Mouse (Mus musculus) bone marrow, adult 2 months (tissue): ENCODE results near the gene Scamp4. TPM values are rescaled to one million over a fixed set of nuclear protein-coding genes. Genes with fewer than 3 reads are reported as not detected.

Experiments
- H3K27ac ChIP-seq: fragments of 200-500 bp; 2 replicates; pipeline ENCODE4 v1.5.1; 2012; ENCODE audit warnings: low read depth, mild to moderate bottlenecking, control low read depth, inconsistent platforms, low read length; ENCODE audit not compliant: control insufficient read depth, poor library complexity, insufficient read depth
- H3K4me1 ChIP-seq: fragments of 200-500 bp; 2 replicates; pipeline ENCODE4 v1.6.1; 2011; ENCODE audit warnings: low read length; ENCODE audit not compliant: control insufficient read depth, insufficient read depth
- H3K4me3 ChIP-seq: fragments of 200-500 bp; replicated peaks from 2 replicates; pipeline ENCODE3; 2011; ENCODE audit warnings: mild to moderate bottlenecking, low read depth, low read length, control low read depth; ENCODE audit not compliant: control insufficient read depth
- CTCF ChIP-seq: fragments of 200-500 bp; IDR thresholded peaks from 2 replicates; pipeline ENCODE4 v1.5.1; 2011; ENCODE audit warnings: low read length, control low read depth; ENCODE audit not compliant: control insufficient read depth, insufficient read depth
- POLR2A ChIP-seq: fragments of 200-500 bp; IDR thresholded peaks from 2 replicates; pipeline ENCODE4 v1.6.1; 2011; ENCODE audit warnings: low read depth, mild to moderate bottlenecking, control low read depth, low read length, borderline replicate concordance; ENCODE audit not compliant: control insufficient read depth
- WGBS: fragments of 180-500 bp; shearing (Covaris S2); methylation state at CpG from one replicate; pipeline ENCODE4 v1.1.7; 2018; 5-methylcytosine and 5-hydroxymethylcytosine counted together
- polyA plus RNA-seq: library from polyadenylated mRNA; stranded (reverse); fragments of >200 nt; gene quantifications from 2 replicates; pipeline ENCODE4 v1.2.4, GENCODE M21; 2011; ENCODE audit warnings: low replicate concordance; ENCODE audit not compliant: missing spikeins, insufficient read depth, insufficient read length

The Scamp4 gene
- polyA plus RNA-seq, 1 experiment = 17.2 TPM

DNA sequence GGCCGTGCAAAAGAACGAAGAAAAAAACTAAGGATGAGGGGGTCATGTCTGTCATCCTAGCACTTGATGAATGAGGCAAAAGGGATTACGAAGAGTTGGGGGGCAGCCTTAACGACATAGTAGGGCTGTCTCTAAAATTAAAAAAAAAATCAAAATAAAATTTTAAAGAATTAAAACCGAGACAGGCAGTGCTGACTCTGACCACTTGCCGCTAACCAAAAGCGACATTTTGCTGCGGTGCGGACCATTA lies 18.9 kb downstream of the Scamp4 start:
- TF ChIP-seq CTCF = no peak
- TF ChIP-seq POLR2A = no peak
- 1% methylated on average over 9 of the region's 9 CpGs for WGBS
- Histone ChIP-seq H3K4me3 (peak overlapping the region; percentile 76), H3K4me1 (peaks cover 4% of the 10 kb centered on the region), H3K27ac (peak overlapping the region; percentile 95)

DNA sequence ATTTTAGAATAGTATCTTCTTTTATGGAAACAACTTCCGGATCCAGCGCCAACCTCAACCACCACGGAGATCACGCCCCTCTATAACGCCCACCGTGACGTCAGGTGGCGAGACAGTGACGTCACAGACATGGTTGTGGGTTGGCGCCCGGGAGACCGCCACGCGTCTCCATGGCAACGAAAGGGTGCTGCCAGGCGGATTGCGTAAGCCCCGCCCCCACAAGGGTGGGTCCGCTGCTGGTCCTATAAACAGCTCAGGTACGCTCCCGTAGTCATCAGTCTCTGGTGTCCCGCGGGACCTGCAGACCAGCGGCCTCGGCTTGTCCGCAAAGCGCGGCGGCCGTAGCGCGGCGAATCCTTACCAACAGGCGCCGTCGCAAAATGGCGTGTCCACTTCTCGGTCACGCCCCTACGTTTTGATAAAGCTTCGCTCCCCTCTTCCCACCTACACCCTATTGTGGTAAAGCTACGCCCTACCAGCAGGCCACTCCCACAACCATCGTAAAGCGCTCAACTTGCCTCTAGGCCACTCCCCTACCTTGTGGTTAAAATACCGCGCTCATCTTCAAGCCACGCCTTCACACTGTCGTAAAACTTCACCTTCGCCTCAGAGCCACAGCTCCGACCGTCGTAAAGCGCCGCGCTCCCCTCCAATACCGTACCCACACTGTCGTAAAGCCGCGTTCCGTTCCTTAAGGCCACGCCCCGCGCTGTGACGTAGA lies 19.4 kb downstream of the Scamp4 start:
- Histone ChIP-seq H3K4me1 (peaks cover 4% of the 10 kb centered on the region), H3K27ac (peak overlapping the region; percentile 95), H3K4me3 (peak overlapping the region; percentile 76)
- TF ChIP-seq POLR2A (peak; percentile 82; the same call in 1 of the 2 replicates), CTCF (no peak)
- under 1% methylated on average over 64 of the region's 64 CpGs for WGBS

DNA sequence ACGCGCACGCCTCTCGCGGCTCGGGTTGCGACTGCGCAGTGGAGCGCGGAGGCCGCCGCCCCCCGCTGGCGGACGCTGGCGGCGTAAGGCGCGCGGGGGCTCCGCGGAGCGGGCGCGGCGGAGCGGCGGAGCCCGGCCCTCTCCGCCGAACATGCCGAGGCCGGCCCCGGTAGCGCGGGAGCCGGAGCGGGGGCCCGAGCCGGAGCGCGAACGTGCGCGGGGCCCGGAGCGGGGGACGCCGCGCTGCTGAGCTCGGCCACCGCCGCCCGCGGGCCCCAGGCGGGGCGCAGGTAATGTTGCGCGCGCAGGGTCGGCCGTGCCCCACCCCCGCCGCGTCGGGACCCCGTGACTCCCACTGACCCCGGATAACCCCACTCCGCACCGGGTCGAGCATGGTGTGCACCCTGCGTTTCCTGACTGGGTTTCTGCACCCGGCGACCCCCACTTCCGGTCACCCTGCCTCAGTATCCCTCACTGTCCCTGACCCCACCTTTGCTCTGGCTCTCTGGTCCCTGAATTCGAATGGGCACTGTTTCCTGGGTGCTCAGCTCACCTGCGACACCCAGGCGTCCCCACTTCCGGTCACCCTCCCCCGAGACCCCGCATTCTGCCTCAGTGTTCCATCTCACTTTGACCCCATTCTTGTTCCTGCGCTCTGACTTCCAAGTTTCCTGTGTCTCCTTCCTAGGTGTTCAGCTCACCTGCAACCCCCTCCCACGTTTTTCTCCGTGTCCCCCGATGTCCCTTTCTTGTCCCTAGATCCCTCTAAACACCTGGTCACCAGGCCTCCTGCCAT lies 20.2 kb downstream of the Scamp4 start, which contains the start of gene Csnk1g2:
Gene Csnk1g2, plus strand, starts transcription at position 178 of the 796 bp plus-strand sequence.
- peaks cover 4% of the 10 kb centered on the region for H3K4me1 ChIP-seq

DNA sequence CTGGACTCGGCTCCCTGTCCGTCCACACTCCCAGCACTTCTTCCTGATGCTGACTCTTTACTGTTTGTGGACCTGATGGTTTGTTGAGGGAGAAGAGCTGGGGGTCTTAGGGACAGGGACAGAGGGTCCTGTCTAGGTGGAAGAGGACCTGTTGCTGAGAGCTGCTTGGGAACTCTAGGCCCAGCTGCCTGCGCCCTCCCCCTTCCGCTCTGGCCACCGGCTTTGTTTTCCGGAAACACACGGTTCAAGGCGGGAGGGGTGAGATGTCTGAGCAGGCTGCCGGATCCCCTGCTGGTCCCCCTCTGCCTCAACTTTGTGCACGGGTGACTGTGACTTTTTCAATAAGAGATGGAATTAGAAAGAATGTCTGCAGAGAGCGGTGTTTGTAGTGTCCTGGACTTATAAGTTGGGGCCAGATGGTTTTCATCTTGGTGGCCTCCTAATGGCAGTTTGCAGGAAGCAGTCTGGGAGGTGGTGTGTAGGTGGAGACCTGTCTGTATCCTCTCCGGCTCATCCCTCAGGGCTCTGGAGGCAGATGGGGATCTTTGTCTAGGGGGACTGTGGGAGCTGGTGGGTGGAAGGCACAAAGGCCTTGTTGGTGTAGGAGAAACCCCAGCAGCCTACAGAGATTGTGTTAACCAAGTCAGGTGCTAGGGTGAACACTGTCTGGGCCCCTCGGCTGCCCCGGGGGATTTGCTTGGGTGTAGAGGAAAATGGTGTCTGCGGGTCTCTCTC lies 21.0 kb downstream of the Scamp4 start:
- 3% methylated on average over 15 of the region's 15 CpGs for WGBS
- H3K4me3 ChIP-seq = peak overlapping the region; percentile 84
- H3K4me1 ChIP-seq = peaks cover 5% of the 10 kb centered on the region
- H3K27ac ChIP-seq = peak overlapping the region; percentile 91
- TF ChIP-seq CTCF (no peak), POLR2A (no peak; the same call in 1 of the 2 replicates)

More for the DNA sequence above, 20.2 kb downstream of the Scamp4 start, which contains the start of gene Csnk1g2:
- H3K4me3 ChIP-seq = peak within 1 kb of the TSS; percentile 84
- WGBS = 2% methylated on average over 83 of the region's 85 CpGs
- H3K27ac ChIP-seq = peak within 1 kb of the TSS; percentile 95
- TF ChIP-seq CTCF (no peak), POLR2A (peak; percentile 61; the same call in 1 of the 2 replicates)

DNA sequence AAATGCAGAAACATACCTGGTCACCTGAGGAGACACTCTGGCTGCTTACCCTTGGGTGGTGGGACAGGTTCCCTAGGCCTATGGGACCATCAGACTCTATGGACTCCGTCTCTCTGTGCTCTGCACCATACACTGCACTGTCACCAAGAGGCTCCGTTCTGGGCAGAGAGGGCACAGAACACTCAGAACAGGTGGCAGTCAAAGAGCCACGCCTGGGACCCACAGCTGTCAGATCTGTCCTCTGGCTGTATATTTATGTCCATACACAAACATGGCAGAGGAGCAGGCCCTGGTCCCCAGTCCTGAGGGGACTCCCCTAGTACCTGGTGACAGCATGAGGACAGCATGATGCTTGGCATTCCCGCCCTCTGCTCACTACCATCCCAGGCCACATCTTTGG lies 23.1 kb downstream of the Scamp4 start:
- WGBS = 77% methylated on average over 4 of the region's 4 CpGs
- H3K4me1 ChIP-seq = peaks cover 10% of the 10 kb centered on the region
- no peak overlapping the region for H3K27ac ChIP-seq
- no peak overlapping the region for H3K4me3 ChIP-seq
- TF ChIP-seq POLR2A = no peak
- TF ChIP-seq CTCF = no peak

DNA sequence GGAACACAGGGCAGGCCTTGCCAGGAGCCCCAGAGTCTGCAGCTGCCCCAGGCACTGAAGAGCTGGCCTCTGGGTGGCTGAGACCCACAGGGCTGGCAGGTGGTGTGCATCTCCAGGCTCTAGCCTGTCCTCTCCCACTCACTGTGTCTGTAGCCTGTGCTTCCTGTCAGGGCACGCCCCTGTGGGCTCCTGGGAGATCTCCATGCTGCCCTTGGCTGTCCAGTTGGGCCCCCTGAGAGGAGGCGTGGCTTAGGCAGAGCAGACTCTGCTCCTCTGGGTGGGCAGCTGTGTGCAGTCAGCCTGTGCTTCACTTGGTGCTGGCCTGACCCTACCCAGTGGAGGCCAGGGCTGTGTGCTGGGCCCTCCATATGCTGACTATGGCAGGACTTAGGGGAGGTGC lies 25.0 kb downstream of the Scamp4 start:
- no peak for TF ChIP-seq CTCF
- no peak for TF ChIP-seq POLR2A
- Histone ChIP-seq H3K27ac (no peak overlapping the region; the same call in 1 of the 2 replicates), H3K4me3 (no peak overlapping the region), H3K4me1 (peaks cover 10% of the 10 kb centered on the region)
- 38% methylated on average over 2 of the region's 2 CpGs for WGBS

DNA sequence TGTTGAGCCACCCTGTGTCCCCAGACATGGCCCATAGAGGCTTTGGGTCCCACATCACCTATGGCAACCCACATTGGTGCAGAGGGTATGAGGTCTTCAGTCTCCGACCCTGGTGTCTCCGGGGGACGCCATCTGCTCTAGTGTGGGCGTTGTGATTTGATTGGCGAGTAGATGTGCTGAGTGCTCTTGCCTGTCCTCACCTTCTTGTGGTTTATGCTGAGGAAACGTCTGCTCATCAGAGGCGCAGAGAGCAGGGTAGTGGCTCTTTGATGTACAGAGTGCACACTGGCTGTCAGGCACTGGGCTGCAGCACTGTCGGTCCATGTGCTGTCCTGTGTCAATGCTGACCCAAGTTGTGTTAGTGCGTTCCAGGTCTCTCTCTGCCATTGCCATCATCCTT lies 26.3 kb downstream of the Scamp4 start:
- Histone ChIP-seq H3K4me1 (peaks cover 10% of the 10 kb centered on the region), H3K27ac (no peak overlapping the region), H3K4me3 (no peak overlapping the region)
- TF ChIP-seq POLR2A (no peak), CTCF (no peak)
- 65% methylated on average over 9 of the region's 9 CpGs for WGBS

DNA sequence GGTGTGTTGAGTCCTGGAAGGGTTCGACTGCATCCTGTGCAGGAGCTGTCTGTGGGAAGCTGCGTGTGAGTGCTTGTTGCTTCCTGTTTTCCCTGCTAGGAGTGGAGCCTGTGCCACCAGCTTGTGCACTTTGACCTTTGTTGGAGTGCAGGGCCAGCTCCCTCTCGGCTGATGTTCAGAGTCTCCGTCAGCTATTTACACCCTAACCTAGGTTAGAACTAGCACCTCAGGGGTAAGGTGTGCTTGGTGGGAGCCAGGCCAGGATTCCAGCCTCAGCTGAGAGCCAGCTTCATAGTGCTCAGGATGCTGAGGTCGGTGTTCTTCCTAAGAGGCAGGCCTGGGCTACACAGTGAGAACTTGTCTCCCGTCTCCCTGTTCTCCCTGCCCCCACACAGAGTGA lies 32.7 kb downstream of the Scamp4 start:
- no peak overlapping the region for H3K4me3 ChIP-seq
- WGBS = 80% methylated on average over 6 of the region's 6 CpGs
- H3K4me1 ChIP-seq = no peaks in the 10 kb centered on the region
- H3K27ac ChIP-seq = no peak overlapping the region
- no peak for TF ChIP-seq POLR2A
- no peak for TF ChIP-seq CTCF
